Mouse (Mus musculus): Measurements from ENCODE around the gene Ifitm2. TPM values are rescaled to one million over a fixed set of nuclear protein-coding genes. Genes with fewer than 3 reads are reported as not detected.
A peak's percentile ranks its signal among the peaks of the same experiment; 100 is the strongest.

The Ifitm2 gene
- polyA plus RNA-seq, 1 experiment from 2014 or later = 355 TPM

DNA sequence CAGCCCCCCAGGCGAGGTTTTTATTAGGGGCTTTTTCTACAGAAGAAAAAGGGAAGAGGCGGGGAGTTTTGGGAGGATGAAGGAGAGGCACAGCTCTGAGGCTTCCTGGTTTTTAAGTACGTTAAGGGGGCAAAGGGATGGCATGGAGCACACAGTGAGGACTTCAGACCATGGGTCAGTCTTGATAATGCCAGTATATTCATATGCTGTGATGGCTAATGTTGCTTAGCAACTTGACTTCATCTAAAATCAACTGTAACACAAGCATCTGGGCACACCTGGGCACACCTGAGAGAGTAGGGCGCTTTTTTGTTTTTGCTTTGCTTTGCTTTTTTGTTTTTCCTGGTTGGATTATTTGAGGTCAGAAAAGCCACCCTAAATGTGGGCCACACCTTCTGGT lies 11.1 kb upstream of the Ifitm2 start, which contains the start of gene Ifitm1:
TSS of gene Ifitm1 (plus strand) at position 301 of the 400 bp plus-strand sequence.
- no peak within 1 kb of the TSS for H3K9ac ChIP-seq
- ATAC-seq = no peak
- no peak within 1 kb of the TSS for H3K4me3 ChIP-seq
- H3K36me3 ChIP-seq = no peaks in the 10 kb centered on the region
- no peaks in the 10 kb centered on the region for H3K9me3 ChIP-seq (replicated peaks)
- H3K4me2 ChIP-seq = no peak within 1 kb of the TSS
- no peak within 1 kb of the TSS for H3K27ac ChIP-seq
- H3K27me3 ChIP-seq (replicated peaks) = no peaks in the 10 kb centered on the region
- peaks cover 39% of the 10 kb centered on the region for H3K4me1 ChIP-seq
- WGBS (ENCODE audit: insufficient replicate concordance) = 66% methylated on average over 4 of the region's 4 CpGs

DNA sequence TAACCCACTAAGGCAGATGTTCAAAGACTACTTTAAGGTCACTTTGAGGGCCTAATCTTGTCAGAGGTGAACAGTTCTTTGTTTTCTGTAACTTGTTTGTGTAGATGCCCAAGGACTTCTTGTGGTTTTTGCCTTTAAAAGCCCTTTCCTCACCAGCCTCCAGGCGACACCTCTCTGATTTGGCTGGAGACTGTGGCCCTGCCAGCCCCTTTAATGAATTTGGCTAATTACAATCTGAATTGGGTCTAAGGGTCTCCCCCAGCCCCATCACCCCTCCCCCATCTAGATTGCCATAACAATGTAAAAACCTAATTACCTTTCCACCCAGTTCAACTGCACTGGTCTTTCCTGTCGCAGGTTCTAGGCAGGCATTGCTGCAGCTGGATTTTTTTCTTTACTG lies 6.9 kb upstream of the Ifitm2 start:
- WGBS (ENCODE audit: insufficient replicate concordance) = 80% methylated on average over 2 of the region's 2 CpGs
- Histone ChIP-seq H3K36me3 (no peaks in the 10 kb centered on the region), H3K9ac (no peak overlapping the region), H3K4me3 (no peak overlapping the region), H3K4me2 (no peak overlapping the region), H3K27ac (no peak overlapping the region), H3K4me1 (peaks cover 10% of the 10 kb centered on the region), H3K27me3 (replicated peaks) (no peaks in the 10 kb centered on the region), H3K9me3 (replicated peaks) (no peaks in the 10 kb centered on the region)
- no peak for ATAC-seq

DNA sequence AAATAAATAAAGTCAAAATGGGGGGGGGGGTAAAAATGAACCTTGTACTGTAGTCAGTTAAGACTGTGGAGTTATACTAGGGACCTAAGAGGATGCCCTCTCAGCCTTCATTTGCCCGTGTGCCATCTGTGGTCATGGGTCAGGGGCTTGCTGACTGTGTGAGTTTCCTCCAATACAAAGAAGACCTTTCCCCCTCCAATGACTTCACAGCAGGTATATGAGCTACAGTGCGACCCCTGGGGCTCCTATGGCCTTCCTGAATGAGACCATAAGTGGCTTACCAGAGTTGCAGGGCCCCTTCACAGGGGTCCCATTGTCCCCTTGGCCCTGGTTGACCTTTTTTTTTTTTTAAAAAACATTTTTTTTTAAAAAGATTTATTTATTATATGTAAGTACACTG lies 5.6 kb upstream of the Ifitm2 start:
- Histone ChIP-seq H3K4me3 (no peak overlapping the region), H3K36me3 (no peaks in the 10 kb centered on the region), H3K4me2 (no peak overlapping the region), H3K27ac (no peak overlapping the region), H3K9ac (no peak overlapping the region), H3K9me3 (replicated peaks) (no peaks in the 10 kb centered on the region), H3K4me1 (peaks cover 19% of the 10 kb centered on the region), H3K27me3 (replicated peaks) (no peaks in the 10 kb centered on the region)
- 63% methylated on average over 2 of the region's 2 CpGs for WGBS (ENCODE audit: insufficient replicate concordance)
- no peak for ATAC-seq

DNA sequence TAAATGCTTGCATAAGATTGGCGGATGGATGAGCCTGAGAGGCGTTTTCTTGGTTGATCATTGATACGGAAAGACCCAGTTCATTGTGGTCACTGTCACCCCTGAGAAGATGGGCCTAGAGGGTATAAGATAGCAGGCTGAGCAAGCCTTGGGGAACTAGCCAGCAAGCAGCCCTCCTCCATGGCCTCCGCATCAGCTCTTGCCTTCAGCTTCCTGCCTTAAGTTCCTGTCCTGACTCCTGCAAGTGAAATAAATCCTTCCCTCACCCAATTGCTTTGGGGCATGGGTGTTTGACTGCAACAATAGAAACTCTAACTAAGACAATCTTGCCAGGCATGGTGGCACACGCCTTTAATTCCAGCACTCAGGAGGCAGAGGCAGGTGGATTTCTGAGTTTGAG lies 4.2 kb upstream of the Ifitm2 start:
- no peak for ATAC-seq
- no peaks in the 10 kb centered on the region for H3K36me3 ChIP-seq
- H3K27ac ChIP-seq = no peak overlapping the region
- no peak overlapping the region for H3K4me2 ChIP-seq
- H3K9me3 ChIP-seq (replicated peaks) = no peaks in the 10 kb centered on the region
- no peaks in the 10 kb centered on the region for H3K27me3 ChIP-seq (replicated peaks)
- 47% methylated on average over 5 of the region's 5 CpGs for WGBS (ENCODE audit: insufficient replicate concordance)
- no peak overlapping the region for H3K4me3 ChIP-seq
- H3K9ac ChIP-seq = no peak overlapping the region
- peaks cover 31% of the 10 kb centered on the region for H3K4me1 ChIP-seq

DNA sequence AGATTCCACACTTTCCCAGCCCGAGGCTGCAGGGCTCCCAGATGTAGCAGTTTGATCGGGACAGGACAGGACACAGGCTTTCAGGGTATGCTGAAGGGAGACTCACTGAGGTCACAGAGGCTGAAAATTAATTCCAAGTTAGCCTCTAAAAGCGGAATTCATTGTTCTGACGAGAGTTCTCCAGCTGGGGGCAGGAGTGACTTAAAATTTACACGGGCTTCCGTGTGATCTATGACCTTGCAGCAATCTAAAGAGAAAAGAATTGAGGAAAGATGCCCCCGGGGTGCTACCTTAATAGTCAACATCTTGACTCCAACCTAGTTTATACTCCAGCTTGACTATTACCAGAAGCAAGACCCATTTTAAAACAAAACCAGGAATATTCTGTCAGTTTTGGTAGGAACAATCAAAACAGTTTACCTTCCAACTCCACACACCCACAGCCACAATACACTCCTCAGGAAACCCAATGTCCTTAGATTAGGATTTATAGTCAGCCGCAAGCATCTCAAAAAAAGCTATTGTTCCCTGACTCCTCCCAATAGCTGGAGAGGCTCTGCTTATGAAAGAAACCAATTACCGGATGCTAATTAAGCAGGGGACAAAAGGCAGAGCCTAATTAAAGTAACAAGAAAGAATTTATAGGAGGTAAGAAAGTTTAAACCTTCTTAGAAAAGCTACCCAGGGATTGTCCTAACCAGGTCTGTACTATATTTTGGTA lies 3.6 kb upstream of the Ifitm2 start:
- H3K9ac ChIP-seq = no peak overlapping the region
- no peak for ATAC-seq
- H3K4me2 ChIP-seq = no peak overlapping the region
- H3K4me1 ChIP-seq = peaks cover 38% of the 10 kb centered on the region
- H3K4me3 ChIP-seq = no peak overlapping the region
- no peaks in the 10 kb centered on the region for H3K36me3 ChIP-seq
- H3K9me3 ChIP-seq (replicated peaks) = no peaks in the 10 kb centered on the region
- H3K27ac ChIP-seq = no peak overlapping the region
- H3K27me3 ChIP-seq (replicated peaks) = no peaks in the 10 kb centered on the region
- 9% methylated on average over 9 of the region's 9 CpGs for WGBS (ENCODE audit: insufficient replicate concordance)

DNA sequence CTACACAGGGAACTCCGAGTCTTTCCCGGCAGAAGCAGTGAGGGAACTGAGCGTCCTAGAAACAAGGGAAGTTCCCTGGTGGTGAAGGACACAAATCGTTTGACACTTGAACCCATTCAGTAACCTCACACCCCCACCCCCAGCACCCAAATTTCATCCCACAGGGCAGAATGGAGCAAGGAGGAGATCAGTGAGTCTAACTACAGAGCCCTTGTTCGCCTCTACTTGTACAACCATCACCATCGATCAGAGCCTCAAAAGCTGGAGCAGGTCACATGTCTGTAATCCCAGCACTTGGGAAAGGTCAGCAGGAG lies 726 bp upstream of the Ifitm2 start:
- H3K27me3 ChIP-seq (replicated peaks) = no peaks in the 10 kb centered on the region
- peaks cover 61% of the 10 kb centered on the region for H3K4me1 ChIP-seq
- peak overlapping the region; percentile 79 for H3K27ac ChIP-seq
- peaks cover 7% of the 10 kb centered on the region; the same call in 1 of the 2 replicates for H3K36me3 ChIP-seq
- H3K4me3 ChIP-seq = no peak overlapping the region
- H3K9ac ChIP-seq = no peak overlapping the region
- no peaks in the 10 kb centered on the region for H3K9me3 ChIP-seq (replicated peaks)
- no peak for ATAC-seq
- 65% methylated on average over 6 of the region's 6 CpGs for WGBS (ENCODE audit: insufficient replicate concordance)
- H3K4me2 ChIP-seq = peak overlapping the region; percentile 66

DNA sequence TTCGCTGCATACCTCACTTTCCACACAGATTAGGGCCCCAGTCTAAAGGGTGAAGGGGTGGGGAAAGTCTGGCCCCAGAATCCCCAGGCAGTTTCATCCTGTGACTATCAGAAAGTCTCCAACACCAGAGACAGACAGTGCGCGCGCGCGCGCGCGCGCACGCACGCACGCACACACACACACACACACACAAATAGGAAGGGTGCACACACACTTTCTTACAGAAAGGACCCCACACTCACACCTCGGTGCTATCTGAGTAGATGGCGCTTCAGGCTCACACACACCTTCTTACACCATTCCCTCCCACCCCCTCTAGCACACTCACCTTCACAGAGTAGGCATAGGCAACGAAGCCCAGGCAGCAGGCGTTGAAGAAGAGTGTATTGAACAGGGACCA lies 445 bp downstream of the Ifitm2 start:
- H3K36me3 ChIP-seq = peaks cover 7% of the 10 kb centered on the region; the same call in 1 of the 2 replicates

DNA sequence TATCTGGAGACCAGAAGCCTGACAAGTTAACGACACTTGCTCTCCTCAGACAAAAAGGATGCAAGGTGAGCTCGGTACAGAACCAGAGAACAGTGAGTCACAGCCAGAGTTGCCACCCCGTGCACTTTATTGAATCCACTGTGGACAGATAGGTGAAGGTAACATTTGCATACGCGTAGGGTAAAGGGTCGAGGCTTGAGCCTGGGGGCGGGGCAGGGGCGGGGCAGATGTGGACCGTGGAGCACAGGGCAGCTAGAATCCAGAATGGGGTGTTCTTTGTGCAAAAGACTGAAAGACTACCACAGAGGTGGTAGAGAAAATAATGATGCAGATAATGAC lies 1.1 kb downstream of the Ifitm2 start:
- Histone ChIP-seq H3K27ac (peak overlapping the region; percentile 79), H3K9me3 (replicated peaks) (no peaks in the 10 kb centered on the region), H3K4me3 (peak overlapping the region; percentile 57), H3K9ac (peak overlapping the region; percentile 59; the same call in 1 of the 2 replicates), H3K36me3 (peaks cover 7% of the 10 kb centered on the region; the same call in 1 of the 2 replicates), H3K4me2 (peak overlapping the region; percentile 66), H3K27me3 (replicated peaks) (no peaks in the 10 kb centered on the region), H3K4me1 (peaks cover 74% of the 10 kb centered on the region)
- no peak for ATAC-seq
- 10% methylated on average over 9 of the region's 9 CpGs for WGBS (ENCODE audit: insufficient replicate concordance)

More for the DNA sequence above, 445 bp downstream of the Ifitm2 start:
- no peaks in the 10 kb centered on the region for H3K27me3 ChIP-seq (replicated peaks)
- peak; percentile 33 for ATAC-seq
- H3K9me3 ChIP-seq (replicated peaks) = no peaks in the 10 kb centered on the region
- peak overlapping the region; percentile 66 for H3K4me2 ChIP-seq
- peak overlapping the region; percentile 59 for H3K9ac ChIP-seq
- H3K27ac ChIP-seq = peak overlapping the region; percentile 79
- 8% methylated on average over 17 of the region's 17 CpGs for WGBS (ENCODE audit: insufficient replicate concordance)
- H3K4me1 ChIP-seq = peaks cover 73% of the 10 kb centered on the region
- peak overlapping the region; percentile 57 for H3K4me3 ChIP-seq

DNA sequence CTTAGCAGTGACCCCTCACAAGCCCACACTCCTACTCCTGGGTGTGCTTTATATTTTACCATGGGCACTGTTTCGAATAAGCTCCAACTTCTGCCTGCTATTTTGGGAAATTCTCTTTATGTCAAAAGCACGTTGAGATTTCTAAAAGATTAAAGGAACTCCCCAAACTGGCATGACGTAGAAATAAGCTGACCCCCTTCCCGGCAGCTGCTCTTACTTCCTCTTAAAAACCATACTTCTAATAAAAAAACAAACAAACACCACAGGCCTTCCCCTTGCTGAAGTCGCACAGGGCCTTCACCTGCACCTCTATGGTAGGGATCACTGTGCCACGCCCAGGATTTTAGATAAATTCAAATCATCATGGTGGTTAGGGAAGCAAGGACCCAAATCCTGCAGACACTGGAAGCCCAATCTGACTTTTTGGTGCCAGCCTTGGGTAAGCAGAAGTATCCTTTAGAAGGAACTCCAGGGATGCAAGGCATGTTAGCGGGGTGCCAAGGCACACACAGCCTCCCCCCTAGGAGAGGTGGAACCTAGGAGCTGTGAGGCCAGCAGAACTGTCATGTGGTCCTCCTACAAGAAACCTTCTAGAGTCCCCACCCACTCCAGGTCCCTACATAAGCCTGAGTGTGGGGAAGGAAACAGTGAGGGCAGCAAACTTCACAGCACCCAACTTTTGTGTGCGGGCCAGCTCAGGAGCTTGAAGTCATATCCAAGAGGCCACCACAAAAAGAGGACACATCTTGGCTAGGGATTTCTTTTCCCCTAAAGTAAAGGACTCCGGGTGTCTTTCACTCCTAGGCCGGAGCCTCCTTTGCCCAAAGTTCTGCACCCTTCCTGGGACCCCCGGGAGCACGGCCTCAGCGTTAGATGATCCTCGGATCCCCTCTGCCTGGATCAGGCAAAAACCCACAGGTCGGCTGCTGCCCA lies 1.7 kb downstream of the Ifitm2 start:
- Histone ChIP-seq H3K36me3 (peaks cover 12% of the 10 kb centered on the region), H3K27ac (peak overlapping the region; percentile 3; the same call in 1 of the 2 replicates), H3K27me3 (replicated peaks) (no peaks in the 10 kb centered on the region), H3K9ac (0 out of 2 replicates have a peak overlapping the region, but pooled peaks have one; percentile 1), H3K4me3 (peak overlapping the region; percentile 57), H3K4me1 (peaks cover 68% of the 10 kb centered on the region), H3K9me3 (replicated peaks) (no peaks in the 10 kb centered on the region), H3K4me2 (peak overlapping the region; percentile 66)
- WGBS (ENCODE audit: insufficient replicate concordance) = 44% methylated on average over 15 of the region's 15 CpGs
- ATAC-seq = no peak

DNA sequence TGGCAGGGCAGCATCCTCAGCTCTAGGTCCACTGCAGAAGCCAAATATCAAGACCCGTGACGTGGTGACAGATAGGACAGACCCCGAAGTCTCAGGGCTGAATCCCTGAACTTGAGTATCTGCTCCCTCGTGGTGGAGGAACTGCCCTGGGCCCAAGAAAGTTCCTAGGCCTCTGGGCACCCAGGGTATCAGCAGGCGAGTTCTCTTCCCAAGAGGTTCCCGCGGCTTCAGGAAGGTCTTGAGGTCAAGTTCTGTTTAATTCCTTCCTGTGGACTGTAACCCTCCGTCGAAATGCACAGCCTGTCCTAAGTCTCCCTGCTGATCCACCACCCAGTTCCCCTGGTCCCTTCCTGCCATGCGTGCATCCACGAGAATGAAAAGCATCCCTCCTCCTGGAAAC lies 2.7 kb downstream of the Ifitm2 start:
- Histone ChIP-seq H3K4me3 (no peak overlapping the region), H3K27ac (no peak overlapping the region), H3K27me3 (replicated peaks) (no peaks in the 10 kb centered on the region), H3K36me3 (peaks cover 21% of the 10 kb centered on the region), H3K4me1 (peaks cover 72% of the 10 kb centered on the region), H3K9me3 (replicated peaks) (no peaks in the 10 kb centered on the region), H3K9ac (no peak overlapping the region), H3K4me2 (peak overlapping the region; percentile 66)
- 53% methylated on average over 11 of the region's 11 CpGs for WGBS (ENCODE audit: insufficient replicate concordance)
- no peak for ATAC-seq

DNA sequence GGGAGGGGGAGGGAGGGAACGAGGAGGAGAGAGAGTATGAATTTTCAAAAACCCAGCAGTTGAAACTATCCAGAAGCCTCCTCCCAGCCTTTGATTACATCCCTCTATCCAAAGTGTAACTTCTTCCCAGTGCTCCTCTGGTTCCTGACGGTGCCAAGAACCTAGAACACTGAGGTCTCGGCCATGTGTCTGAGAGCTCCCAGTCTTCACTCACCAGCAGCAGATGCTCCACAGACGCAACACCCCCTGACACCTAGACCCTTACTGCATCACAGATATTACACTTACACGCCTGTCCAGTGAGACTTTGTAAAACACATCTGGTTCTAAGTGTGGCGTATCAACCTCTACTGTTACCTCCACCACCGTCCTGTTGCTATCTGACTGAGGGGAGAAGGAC lies 3.3 kb downstream of the Ifitm2 start:
- WGBS (ENCODE audit: insufficient replicate concordance) = 69% methylated on average over 7 of the region's 7 CpGs

DNA sequence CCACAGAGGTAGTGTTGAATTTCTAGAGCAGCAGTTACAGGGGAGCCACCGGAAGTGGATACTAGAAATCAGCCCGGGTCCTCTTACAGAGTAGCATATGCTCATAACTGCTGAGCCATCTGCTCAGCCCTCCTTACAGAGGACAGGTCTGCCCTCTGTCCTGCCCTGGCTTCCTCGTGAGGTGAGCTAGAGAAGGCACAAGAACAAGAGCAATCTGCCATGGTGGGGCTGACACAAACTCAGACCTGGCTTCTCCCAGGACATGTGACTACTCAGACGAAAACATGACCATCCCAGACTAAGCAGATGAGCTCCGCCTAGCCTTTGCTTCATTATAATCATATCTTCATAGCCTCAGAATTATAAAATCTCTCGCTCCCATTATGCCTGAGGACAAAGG lies 4.0 kb downstream of the Ifitm2 start:
- no peak overlapping the region for H3K4me2 ChIP-seq
- no peak overlapping the region for H3K4me3 ChIP-seq
- no peak overlapping the region for H3K27ac ChIP-seq
- H3K4me1 ChIP-seq = peaks cover 79% of the 10 kb centered on the region
- no peaks in the 10 kb centered on the region for H3K9me3 ChIP-seq (replicated peaks)
- 57% methylated on average over 6 of the region's 6 CpGs for WGBS (ENCODE audit: insufficient replicate concordance)
- H3K9ac ChIP-seq = no peak overlapping the region
- ATAC-seq = no peak
- H3K27me3 ChIP-seq (replicated peaks) = no peaks in the 10 kb centered on the region
- H3K36me3 ChIP-seq = peaks cover 33% of the 10 kb centered on the region

More for the DNA sequence above, 3.3 kb downstream of the Ifitm2 start:
- Histone ChIP-seq H3K4me2 (no peak overlapping the region), H3K36me3 (peaks cover 28% of the 10 kb centered on the region), H3K9ac (no peak overlapping the region), H3K27ac (no peak overlapping the region), H3K4me3 (no peak overlapping the region), H3K9me3 (replicated peaks) (no peaks in the 10 kb centered on the region), H3K4me1 (peaks cover 78% of the 10 kb centered on the region), H3K27me3 (replicated peaks) (no peaks in the 10 kb centered on the region)
- no peak for ATAC-seq
